Mouse (Mus musculus): ENCODE results near the gene Gm37240. TPM values are rescaled to one million over a fixed set of nuclear protein-coding genes. Genes with fewer than 3 reads are reported as not detected.
"Not testable (repeated sequence)": the region's sequence is repeated elsewhere in the genome, so short reads cannot be mapped to it uniquely, and the experiment has no call there.

Gm37240 gene
- total RNA-seq, 2 experiments from 2014 or later, result 0.98 to 1.0 TPM

DNA sequence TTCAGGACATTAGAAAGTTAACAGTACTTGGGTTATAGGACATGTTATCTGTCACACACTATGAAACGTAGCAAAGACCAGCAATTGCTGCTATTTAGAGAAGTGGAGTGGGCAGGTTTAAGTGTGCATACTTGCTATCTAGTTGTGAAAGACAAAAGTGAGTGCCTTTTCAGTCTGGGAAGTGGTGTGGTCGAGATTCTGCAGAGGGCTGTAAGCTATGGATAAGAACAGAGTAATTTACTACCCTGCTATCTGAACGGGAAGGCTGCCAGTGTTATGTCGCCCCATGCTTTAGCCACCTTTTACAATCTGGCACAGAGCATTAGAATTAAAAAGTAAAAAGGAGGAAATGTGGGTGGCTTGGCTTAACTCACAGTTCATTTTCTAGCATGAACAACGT is 1300.6 kb downstream of the Gm37240 start:
- no peak for DNase-seq (ENCODE audit: low spot score in 2 of 2)

DNA sequence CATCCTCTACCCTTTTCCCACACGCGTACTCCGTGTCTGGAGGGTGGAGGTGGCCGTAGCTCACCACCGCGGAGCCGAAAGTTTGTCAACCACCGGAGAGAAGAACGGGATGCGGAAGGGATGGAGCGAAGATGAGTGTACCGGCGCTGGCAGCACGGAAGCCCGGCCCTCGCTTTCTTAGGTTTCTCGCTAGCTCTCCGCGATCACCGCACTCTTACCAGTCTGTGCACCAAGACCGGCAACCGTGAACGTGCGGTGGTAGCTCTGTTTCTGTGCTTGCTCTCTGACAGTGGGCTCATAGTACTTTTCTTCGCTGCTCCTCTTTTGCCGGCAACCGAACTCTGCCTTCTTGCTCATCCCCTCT is 1304.4 kb downstream of the Gm37240 start:
- no peak for DNase-seq (ENCODE audit: low spot score in 2 of 2)

DNA sequence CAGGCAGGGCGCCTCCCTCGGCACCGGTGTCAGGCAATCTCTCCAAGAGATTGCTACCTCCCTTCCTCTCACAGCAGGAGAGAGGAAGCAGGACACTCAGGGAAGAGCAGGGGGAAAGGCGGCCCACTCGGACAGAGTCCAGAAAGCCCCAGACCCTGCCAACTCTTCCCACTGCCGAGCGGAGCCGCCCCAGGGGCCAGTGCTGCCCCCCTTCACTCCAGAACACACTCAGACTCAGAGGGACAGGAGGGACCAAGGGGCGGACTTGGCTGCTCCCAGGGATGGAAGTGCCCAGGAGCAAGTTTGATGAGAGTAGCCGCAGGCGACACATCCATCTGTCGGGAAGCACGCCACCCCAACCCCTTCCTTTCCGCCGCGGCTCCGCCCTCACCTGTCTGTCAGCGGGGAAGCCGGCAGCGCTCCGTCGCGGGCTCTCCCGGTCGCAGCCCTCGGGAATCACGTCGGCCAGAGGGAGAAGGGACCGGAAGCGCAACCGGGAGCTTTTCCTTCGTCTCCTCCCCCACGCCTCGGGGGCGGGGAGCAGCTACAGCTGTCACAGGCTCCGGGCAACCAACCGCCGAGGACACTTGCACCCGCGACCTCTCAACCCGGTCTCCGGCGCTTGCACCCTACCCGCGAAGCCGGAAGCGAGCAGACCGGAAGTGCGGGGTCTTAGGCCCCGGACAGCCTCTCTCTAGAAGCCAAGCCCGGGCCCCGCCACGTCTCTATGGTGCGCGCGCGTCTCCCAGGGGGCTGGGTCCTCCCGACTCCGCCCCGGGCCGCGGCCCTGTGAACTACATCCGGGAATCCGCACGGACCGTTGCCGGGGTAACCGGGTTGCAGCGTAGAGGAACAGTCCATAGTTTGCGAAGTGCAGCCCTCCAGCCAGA is 1305.0 kb downstream of the Gm37240 start, which contains the start of gene Arfip1:
TSS of gene Arfip1 (minus strand) at position 603 of the 890 bp plus-strand sequence.
- peak; percentile 92 to 95 for DNase-seq (ENCODE audit: low spot score in 2 of 2)

DNA sequence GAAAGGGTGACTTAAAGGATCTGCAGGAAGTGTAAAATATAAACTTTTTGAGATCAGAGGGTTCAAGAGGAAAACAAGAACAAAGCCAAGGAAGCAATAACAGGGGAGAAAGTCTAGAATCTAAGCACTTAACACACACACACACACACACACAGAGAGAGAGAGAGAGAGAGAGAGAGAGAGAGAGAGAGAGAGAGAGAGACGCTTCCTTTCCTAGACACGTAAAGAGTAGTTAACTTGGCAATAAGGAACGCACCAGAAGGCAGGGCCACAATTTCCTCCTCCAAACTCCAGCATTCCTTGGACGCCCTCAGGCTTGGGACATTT is 1305.7 kb downstream of the Gm37240 start:
- DNase-seq (ENCODE audit: low spot score in 2 of 2), result no peak

DNA sequence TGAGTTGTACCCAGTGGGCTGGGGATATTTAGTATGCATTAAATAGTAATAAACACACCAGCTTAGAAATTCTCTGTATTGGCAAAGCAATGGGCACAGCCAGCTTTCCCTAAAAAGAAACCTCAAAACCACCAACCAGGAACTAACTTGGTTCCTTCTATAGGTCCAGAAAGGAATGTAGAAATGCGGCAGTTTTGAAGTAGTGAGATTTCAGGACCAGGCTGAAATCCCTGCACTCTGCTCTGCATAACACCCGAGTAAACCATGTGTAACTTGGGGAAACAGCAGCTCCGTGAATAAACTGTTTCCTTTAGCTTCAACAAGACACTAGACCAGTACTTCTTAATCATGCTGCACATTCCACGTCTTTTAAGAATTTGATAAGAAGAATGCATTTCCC is 1306.6 kb downstream of the Gm37240 start:
- DNase-seq (ENCODE audit: low spot score in 2 of 2), result no peak

DNA sequence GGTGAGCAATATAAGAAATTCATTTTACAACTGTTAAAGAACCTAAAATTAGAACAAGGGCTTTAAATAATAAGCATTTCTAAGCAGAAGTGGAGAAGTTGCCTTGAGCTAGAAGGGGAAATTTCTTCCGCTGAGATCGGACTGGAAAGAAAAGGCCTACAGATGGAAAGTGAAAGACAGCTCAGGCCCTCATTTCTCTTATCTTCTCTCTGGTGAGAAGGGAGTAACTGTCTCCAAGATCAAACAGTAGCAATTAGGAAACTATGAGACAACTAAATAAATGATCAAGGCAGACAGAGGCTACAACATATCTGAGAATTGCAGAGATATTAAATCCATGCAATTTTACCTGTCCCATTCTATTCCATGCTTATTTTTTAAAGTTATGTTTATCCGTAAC is 1316.8 kb downstream of the Gm37240 start:
- DNase-seq (ENCODE audit: low spot score in 2 of 2), result no peak

DNA sequence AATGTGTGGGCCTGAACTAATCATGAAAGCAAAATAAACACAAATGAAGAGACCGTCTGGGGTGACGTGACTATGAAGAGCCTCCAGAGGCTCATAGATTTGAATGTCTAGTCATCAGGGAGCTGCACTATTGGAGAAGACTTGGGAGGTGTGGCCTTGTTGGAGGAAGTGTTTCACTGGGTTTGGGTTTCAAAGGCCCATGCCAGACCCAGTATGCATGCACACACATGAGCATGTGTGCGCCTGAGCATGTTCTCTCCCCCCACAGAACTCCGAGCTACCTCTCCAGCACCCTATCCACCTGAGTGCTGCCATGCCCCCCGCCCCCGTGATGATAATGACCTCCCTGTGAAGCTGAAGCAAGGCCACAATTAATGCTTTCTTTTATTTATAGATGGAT is 1317.7 kb downstream of the Gm37240 start:
- DNase-seq (ENCODE audit: low spot score in 2 of 2), result no peak

DNA sequence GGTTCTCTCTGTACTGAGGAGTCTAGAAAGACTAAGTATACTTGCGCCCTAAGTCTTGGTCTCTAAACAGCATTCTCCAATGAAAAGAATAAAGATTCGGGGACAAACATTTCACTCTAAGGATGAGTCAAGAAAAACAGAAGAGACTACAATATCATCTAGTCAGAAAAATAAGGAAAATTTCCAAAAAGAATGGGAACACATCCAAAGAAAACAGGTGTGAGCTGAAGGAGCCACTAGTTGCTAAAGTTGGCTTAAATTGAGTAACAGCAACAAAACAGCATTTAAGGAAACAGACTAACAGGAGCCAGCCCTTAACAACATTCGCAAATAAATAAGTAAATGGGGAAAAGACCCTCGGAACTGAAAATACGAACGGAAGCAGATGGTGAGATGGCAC is 1318.8 kb downstream of the Gm37240 start:
- DNase-seq (ENCODE audit: low spot score in 2 of 2), result peak in 1 of 2 experiments; percentile 25

DNA sequence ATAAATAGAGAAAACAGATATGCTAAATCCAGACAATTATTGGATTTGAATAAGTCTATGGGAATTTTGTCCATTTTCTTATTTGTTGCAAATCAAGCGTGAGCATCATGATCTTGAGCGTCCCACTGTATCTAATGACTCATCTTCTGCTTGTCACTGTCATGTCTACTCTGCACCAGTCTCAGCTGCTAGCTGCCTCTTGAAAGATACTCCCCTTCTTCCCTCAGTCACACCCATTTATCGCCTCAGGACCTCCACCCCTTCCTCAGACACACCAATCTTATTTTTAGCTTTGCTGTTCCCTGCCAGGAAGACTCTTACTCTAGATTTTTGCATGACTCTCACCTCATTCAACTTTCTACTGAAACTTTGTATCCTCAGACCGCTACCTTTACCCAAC is 1323.9 kb downstream of the Gm37240 start:
- no peak for DNase-seq (ENCODE audit: low spot score in 2 of 2)

DNA sequence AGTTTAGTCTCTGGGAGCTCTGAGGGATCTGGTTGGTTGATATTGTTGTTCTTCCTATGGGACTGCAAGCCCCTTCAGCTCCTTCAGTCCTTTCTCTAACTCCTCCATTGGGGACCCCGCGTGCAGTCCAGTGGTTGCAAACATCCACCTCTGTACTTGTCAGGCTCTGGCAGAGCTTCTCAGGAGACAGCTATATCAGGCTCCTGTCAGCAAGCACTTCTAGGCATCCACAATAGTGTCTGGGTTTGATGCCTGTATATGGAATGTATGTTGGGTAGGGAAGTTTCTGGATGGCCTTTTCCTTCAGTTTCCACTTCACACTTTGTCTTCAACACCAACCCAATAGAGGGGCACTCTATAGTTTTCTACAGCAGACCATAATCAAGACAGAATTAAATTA is 1324.4 kb downstream of the Gm37240 start:
- not testable (repeated sequence) for DNase-seq (ENCODE audit: low spot score in 2 of 2)

DNA sequence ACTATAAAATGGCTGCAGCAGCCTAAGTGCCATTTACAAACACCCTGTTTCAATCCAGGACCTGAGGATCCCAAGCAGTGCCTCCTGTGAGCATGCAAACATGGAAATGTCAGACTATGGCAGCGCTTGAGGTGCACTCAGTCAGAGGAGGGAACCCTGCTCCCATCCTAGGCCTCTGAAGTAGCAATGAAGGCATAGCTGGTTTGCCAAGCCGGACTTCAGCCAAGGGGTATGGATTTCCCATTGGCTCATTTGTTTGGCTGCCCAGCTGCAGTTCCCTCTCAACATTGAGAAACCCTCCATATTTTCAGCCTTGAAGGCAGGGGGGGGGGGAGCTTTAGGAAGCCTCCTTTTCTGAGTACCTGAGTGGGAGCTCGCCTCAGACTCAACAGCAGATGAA is 1329.0 kb downstream of the Gm37240 start:
- no peak for DNase-seq (ENCODE audit: low spot score in 2 of 2)

DNA sequence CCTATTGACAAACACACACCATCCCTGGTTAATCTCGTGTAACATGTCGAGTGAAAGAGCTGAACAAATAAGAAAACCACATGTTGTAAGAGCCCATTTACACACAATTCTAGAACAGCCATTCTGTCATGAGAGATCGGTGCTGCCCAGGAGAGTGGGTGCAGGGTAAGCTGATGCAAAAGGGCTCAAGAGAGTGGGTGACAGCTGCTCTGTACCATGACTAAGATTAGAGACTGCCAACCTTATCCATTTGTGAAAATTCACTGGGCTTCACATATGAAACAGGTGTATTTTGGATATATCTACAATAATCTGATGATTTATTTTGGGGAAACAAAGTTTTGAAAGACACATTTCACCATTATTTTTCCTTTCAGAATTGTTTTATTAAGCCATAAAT is 1331.5 kb downstream of the Gm37240 start:
- DNase-seq (ENCODE audit: low spot score in 2 of 2), result no peak

DNA sequence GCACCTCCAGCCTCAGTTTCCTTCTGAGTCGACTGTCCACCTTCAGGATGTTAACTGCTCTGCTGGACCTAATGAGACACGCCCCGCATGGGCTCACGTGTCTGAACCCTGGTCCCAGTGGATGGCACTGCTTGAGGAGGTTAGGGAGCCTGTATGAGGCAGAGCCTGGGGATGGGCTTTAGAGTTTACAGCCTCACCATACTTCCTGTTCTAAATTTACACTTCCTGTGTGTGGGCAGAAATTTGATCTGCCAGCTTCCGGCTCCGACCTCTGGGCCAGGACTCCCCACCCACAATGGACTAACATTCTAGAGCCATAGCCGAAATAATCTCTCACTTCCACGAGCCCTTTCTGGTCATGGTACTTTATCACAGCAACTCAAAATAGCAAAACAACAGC is 1340.1 kb downstream of the Gm37240 start:
- DNase-seq (ENCODE audit: low spot score in 2 of 2), result no peak

DNA sequence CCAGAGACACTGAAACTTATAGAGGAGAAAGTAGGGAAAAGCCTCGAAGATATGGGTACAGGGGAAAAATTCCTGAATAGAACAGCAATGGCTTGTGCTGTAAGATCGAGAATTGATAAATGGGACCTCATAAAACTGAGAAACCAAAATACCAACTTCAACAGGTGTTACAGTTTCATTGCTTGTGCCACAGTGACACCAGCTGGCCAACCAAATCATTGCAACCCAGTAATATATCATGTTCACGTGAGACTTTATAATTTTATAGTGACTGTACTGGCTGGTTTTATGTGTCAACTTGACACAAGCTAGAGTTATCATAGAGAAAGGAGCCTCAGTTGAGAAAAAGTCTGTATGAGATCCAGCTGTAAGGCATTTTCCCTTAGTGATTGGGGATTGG is 1344.9 kb downstream of the Gm37240 start:
- DNase-seq (ENCODE audit: low spot score in 2 of 2), result peak; percentile 62 to 63

DNA sequence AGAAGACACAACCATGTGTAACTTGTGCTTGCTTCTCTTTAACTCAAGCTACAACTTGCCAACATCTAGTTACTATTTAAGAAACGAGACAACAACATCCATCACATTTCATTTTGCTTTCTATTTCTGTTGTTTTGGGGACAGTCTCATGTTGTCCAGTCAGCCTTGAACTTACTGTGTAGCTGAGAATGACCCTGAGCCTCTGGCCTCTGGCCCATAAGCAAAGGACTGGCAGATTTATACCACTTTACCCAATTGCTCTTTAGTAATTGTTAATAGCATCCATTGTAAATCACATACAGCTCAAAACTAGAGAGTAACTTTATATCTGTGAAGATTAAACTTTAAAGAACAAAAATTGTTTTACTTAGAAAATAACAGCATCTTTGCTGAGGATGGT is 1345.4 kb downstream of the Gm37240 start:
- no peak for DNase-seq (ENCODE audit: low spot score in 2 of 2)

DNA sequence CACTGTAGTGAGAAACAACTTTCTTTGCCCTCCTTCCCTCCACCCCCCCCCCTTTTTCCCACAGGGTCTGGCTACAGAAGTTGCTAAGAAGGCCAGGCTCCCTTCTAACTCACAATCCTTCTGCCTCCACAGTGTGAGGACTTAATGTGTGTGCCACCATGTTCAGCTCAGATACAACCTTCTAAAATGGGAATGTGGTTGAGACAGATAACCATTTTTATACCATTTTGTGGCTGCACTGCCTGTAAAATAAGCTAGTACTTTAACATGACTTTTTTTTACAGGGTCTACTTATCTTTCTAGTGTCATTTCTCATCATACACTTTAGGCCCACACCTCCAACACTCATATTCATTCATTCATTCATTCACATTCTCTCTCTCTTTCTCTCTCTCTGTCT is 1346.7 kb downstream of the Gm37240 start:
- DNase-seq (ENCODE audit: low spot score in 2 of 2), result no peak

DNA sequence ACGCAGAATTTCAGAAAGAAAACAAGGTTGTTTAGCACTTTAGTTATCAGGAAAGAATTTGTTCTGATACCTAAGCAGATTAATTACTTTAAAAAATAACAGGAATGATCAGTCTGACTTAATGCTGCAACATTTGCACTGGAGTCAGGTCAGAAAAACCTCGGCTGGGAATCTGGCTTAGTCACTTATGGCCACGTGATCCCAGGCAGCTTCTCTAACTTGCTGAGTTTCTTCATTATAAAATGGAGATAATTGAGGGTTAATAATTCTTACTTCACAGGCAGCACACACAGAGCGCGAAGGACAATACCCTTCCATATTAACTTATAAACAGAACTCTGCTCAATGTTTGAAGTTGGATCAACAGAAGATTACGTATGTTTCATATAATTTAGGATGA is 1350.3 kb downstream of the Gm37240 start:
- DNase-seq (ENCODE audit: low spot score in 2 of 2), result no peak

DNA sequence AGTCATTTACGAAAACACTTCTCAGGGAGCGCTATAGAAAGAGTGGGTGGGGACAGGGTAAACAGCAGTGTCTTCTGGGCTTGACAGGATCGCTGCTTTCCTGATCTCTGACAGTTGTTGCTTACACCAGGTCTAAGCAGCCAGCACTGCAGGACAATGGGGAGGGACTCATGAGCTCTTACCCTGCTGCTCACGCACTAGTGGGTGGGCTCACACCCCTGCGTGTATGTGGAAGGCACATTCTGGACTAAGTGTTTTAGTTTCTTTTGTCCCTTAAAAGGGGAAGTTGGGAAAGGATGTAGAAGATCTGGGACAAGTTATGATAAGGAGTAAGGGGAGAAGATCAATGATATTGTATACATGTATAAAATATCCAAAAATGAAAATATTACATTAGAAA is 1354.1 kb downstream of the Gm37240 start:
- DNase-seq (ENCODE audit: low spot score in 2 of 2), result no peak

DNA sequence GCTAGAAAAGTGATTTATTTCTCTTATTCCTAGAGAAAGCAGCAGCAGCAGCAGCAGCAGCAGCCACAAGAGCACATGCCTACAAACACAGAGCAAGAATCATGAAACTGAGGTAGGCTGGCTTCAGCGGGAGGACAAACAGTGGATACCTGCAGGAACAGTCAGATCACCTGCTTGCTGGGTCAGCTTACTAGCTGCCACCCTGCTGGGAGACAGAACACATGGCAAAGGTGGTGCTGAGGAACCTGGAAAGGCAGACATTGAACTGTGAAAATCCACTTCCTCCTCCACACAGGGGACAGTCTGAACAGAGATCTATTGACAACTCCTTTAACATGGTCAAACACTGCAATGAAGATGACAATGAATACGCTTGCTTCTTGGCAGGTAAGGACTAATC is 1358.3 kb downstream of the Gm37240 start:
- DNase-seq (ENCODE audit: low spot score in 2 of 2), result no peak

DNA sequence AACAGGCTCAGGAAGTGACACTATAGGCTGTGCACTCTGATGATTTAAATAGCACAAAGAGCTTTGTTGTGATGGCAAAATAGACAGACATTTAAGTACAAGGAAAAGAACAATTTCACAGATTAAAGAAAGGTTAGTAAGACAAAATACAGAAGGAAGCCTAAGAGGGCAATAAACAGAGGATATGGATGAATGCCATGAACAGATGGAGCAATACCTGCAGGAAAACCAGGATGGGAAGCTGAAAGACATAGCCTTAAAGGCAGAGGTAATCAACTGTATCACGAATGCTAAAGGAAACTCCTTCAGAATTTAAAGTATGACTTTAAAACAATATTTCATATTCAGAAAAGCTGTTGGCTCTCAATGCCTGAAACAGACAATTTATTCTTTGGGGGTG is 1362.4 kb downstream of the Gm37240 start:
- DNase-seq (ENCODE audit: low spot score in 2 of 2), result no peak

DNA sequence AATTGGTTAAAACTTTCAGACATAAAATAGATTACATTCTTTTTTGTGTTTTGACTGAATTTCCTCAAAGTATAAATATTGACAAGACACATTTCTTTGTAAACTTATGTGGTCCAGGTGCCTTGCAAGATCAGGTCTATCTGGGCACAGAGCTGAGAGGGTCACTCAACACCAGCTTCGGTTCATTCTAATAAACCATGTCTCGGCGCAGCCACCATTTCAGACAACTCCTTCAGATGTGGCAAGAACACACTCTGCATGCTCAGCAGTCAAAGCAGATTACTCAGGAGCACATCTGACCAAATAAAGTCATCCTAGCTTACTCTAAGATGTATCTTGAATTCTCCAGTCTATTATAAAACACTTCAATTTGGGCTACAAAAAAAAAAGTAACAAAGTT is 1371.2 kb downstream of the Gm37240 start:
- DNase-seq (ENCODE audit: low spot score in 2 of 2), result no peak

DNA sequence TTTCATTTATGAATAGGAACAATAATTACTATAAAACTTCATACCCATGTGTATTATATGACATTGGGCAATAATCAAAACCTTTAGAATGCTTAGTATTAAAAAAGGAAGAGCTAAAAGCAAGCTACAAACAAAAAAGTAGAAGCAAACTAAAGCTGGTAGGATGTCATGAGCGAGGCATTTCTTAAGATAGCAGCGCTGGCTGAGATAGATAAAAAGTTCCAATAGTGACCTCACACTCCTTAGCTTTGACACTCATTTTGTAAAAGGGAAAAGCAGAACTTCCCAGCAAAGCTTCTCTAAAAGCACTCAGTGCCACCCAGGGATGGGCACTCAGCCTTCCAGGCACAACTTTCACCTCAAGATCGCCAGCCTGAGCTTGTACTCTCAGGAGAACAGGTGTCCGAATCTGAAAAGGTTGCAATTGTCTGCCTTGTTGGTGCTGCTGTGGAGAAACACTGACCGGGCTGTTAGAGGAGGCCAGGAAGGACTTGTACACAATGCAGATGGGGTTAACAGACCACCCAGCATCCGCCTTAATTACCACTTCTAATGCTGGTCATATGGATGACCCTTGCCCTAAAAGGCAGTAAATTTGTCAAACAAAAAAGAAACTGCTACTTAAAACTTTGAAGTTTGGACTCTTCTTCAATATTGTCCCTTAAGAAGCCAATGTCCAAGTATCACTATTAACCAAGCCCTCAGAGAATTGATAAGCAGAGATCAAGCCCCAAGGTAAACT is 1374.4 kb downstream of the Gm37240 start:
- DNase-seq (ENCODE audit: low spot score in 2 of 2), result no peak

DNA sequence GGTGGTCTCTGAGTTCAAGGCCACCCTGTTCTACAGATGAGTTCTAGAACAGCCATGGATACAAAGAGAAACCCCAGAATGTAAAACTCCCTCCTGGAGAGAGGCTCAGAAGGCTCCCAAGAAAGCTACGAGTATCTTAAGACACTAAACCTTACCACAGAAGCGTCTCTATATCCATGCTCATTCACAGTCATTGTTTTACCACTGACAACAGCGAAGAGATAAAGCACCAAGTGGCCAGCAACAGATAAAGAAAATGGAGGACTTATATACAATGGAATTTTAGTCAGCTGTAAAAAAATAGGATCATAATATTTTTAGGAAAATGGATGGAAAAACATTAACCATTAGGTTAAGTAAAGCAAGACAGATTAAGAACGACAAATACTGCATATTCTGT is 1382.1 kb downstream of the Gm37240 start:
- DNase-seq (ENCODE audit: low spot score in 2 of 2), result no peak

All from layer of hippocampus, postnatal 14 days (tissue).